Mouse (Mus musculus): ENCODE data around the gene Alg14. TPM values are rescaled to one million over a fixed set of nuclear protein-coding genes. Genes with fewer than 3 reads are reported as not detected.

Gene Alg14
- polyA plus RNA-seq, 1 experiment from 2014 or later, result 43.9 TPM

DNA sequence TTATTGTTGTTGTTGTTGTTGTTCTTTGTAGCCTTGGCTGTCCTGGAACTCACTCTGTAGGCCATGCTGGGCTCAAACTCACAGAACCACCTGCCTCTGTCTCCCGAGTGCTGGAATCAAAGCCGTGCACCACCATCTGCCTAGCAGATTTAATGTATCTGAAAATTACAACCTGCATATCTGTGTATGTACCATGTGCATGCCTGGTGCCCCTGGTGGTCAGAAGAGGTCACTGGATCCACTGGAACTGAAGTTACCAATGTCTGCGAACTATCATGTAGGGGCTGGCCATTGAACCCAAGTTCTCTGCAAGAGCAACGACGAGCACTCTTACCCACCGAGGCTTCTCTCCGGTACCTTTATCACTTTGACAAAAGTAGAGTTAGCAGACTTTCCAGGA is 15.1 kb downstream of the Alg14 start:
- no peak for ATAC-seq (ENCODE audit: insufficient read depth)
- H3K9ac ChIP-seq, result no peak overlapping the region
- no peaks in the 10 kb centered on the region for H3K27me3 ChIP-seq (ENCODE audit: insufficient read depth, low read length)
- H3K4me2 ChIP-seq, result no peak overlapping the region
- no peaks in the 10 kb centered on the region for H3K36me3 ChIP-seq (ENCODE audit: insufficient read depth)
- H3K27ac ChIP-seq (ENCODE audit: low read depth), result no peak overlapping the region
- DNase-seq, result no peak
- H3K4me3 ChIP-seq (ENCODE audit: low read depth, low read length), result no peak overlapping the region
- 92% methylated on average over 7 of the region's 7 CpGs for WGBS
- no peaks in the 10 kb centered on the region for H3K9me3 ChIP-seq (ENCODE audit: low read depth, low read length)
- TF ChIP-seq CTCF (IDR thresholded peaks at IDR 0.05; ENCODE audit: low read depth), result peak; percentile 51
- no peaks in the 10 kb centered on the region for H3K4me1 ChIP-seq (ENCODE audit: insufficient read depth)

DNA sequence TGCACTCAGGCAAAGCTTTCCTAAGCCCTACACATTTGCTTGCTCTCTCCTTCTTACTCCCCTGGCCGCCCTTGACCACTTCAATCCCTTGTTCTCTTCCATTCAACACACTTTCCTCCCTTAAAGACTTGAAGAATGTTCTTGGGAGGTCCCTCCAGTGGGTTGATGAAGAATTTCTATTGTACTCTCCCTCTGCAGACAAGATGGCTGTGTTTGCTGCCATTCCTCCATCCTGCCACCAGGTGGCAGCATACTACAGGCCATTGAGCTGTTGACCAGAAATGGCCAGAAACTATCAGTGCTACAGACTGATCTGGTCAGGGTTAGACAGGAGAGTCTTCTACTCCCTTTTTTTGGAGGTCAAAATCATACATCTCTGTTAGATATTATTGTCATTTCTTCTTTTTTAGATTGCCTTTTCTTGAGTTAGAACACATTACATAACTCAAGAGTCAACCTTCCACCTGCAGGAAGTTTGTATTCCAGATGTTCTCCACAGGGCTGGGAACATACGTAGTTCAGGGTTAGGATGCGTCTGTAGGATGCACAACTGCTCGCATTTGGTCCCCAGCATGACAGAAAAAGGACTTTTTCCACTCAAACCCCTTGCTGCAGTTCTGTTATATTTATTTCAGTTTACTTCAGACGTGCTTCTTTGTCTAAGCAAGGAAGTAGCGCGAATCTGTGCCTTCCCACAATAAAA is 16.1 kb downstream of the Alg14 start:
- Histone ChIP-seq H3K4me1 (ENCODE audit: insufficient read depth) (no peaks in the 10 kb centered on the region), H3K36me3 (ENCODE audit: insufficient read depth) (no peaks in the 10 kb centered on the region), H3K27me3 (ENCODE audit: insufficient read depth, low read length) (no peaks in the 10 kb centered on the region), H3K4me2 (no peak overlapping the region), H3K9ac (no peak overlapping the region), H3K9me3 (ENCODE audit: low read depth, low read length) (no peaks in the 10 kb centered on the region), H3K27ac (ENCODE audit: low read depth) (no peak overlapping the region), H3K4me3 (ENCODE audit: low read depth, low read length) (no peak overlapping the region)
- WGBS, result 71% methylated on average over 7 of the region's 7 CpGs
- ATAC-seq (ENCODE audit: insufficient read depth) (peak; percentile 77), DNase-seq (peak; percentile 94)
- TF ChIP-seq CTCF (IDR thresholded peaks at IDR 0.05; ENCODE audit: low read depth), result peak; percentile 100

DNA sequence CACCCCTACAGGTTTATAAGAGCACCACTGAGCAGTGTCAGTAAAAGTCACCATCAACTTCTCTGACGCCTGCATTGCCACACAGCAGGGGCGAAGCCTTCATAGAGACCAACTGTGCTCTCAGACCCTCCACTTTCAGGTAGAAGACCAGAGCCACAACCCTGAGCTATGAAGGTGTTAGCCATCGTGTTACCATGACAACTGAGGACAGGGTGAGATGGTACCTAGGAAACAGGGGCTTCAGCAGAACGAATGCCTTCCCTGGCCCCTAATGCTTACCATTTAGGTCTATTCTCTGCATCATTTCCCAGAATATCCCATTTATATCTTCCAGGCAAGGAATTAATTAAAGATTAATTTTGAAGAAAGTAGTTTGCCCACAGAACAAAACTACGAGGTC is 17.4 kb downstream of the Alg14 start:
- ATAC-seq (ENCODE audit: insufficient read depth), result no peak
- no peak overlapping the region for H3K4me3 ChIP-seq (ENCODE audit: low read depth, low read length)
- H3K9ac ChIP-seq, result no peak overlapping the region
- no peaks in the 10 kb centered on the region for H3K9me3 ChIP-seq (ENCODE audit: low read depth, low read length)
- no peak for TF ChIP-seq CTCF (IDR thresholded peaks at IDR 0.05; ENCODE audit: low read depth)
- WGBS, result 83% methylated on average over 5 of the region's 5 CpGs
- H3K27ac ChIP-seq (ENCODE audit: low read depth), result no peak overlapping the region
- no peaks in the 10 kb centered on the region for H3K27me3 ChIP-seq (ENCODE audit: insufficient read depth, low read length)
- no peaks in the 10 kb centered on the region for H3K4me1 ChIP-seq (ENCODE audit: insufficient read depth)
- H3K4me2 ChIP-seq, result no peak overlapping the region
- H3K36me3 ChIP-seq (ENCODE audit: insufficient read depth), result no peaks in the 10 kb centered on the region
- no peak for DNase-seq

DNA sequence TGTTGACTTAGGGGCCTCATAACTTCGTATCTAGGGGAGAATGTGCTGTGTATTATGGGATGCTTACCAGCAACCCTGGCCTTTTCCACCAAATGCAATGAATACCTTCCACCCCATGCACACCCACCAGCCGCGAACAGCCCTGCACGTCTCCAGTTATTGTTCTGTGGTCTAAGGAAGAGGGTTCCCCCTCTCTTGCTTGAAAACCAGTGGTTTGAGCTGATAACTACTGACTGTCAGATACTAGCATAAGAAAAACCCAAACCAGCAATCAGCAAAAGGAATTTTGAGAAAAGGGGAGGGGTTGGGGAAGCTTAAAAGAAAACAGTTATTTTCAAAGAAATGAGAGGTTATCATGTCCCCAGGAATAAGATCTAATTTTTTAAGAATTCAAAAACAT is 17.9 kb downstream of the Alg14 start:
- no peaks in the 10 kb centered on the region for H3K36me3 ChIP-seq (ENCODE audit: insufficient read depth)
- H3K9ac ChIP-seq, result no peak overlapping the region
- TF ChIP-seq CTCF (IDR thresholded peaks at IDR 0.05; ENCODE audit: low read depth), result no peak
- no peak for ATAC-seq (ENCODE audit: insufficient read depth)
- no peak overlapping the region for H3K27ac ChIP-seq (ENCODE audit: low read depth)
- no peak overlapping the region for H3K4me2 ChIP-seq
- H3K4me1 ChIP-seq (ENCODE audit: insufficient read depth), result no peaks in the 10 kb centered on the region
- H3K27me3 ChIP-seq (ENCODE audit: insufficient read depth, low read length), result no peaks in the 10 kb centered on the region
- no peak overlapping the region for H3K4me3 ChIP-seq (ENCODE audit: low read depth, low read length)
- no peaks in the 10 kb centered on the region for H3K9me3 ChIP-seq (ENCODE audit: low read depth, low read length)
- WGBS, result 82% methylated on average over 4 of the region's 4 CpGs
- DNase-seq, result no peak

DNA sequence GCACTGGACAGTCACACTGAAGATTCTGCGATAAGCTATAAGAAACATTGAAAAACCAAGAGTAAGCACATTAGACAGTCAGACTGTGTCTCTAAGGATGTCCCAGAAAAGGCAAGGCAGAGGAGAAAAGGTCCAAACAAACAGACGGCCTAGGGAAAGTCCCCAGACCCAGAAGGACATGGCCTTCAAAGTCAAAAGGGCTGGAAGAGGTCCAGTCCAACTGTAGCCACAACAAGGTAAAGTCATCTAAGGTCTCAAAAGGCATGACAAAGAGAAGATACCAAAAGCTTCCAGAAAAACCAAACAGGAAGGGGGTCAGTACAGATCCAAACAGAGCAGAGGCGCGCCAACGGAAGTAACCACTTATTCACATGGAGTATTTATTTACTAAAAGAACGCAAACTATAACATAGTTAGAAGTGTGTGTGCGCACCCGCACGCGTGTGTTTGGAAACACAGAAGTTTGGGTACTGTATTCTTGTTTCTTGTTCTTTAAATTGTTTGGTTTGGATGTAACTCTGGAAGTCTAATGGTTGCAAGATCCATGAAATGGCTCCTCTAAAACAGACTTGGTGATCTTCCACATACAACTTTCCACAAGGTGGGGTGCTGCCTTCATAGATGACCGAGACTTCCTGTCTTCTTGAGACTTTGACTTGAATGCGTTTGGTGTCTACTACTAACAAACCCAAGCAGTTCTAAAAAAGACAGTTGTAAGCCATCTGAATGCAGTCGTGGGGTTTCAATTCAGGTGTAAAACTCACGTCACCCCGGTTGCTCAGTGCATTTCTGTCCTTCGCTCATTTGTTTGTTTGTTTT is 18.5 kb downstream of the Alg14 start:
- 72% methylated on average over 16 of the region's 16 CpGs for WGBS
- peak; percentile 62 for TF ChIP-seq CTCF (IDR thresholded peaks at IDR 0.05; ENCODE audit: low read depth)
- no peak overlapping the region for H3K27ac ChIP-seq (ENCODE audit: low read depth)
- H3K9me3 ChIP-seq (ENCODE audit: low read depth, low read length), result no peaks in the 10 kb centered on the region
- DNase-seq, result peak; percentile 72
- H3K27me3 ChIP-seq (ENCODE audit: insufficient read depth, low read length), result no peaks in the 10 kb centered on the region
- H3K4me2 ChIP-seq, result no peak overlapping the region
- H3K4me1 ChIP-seq (ENCODE audit: insufficient read depth), result no peaks in the 10 kb centered on the region
- H3K9ac ChIP-seq, result no peak overlapping the region
- ATAC-seq (ENCODE audit: insufficient read depth), result no peak
- no peak overlapping the region for H3K4me3 ChIP-seq (ENCODE audit: low read depth, low read length)
- H3K36me3 ChIP-seq (ENCODE audit: insufficient read depth), result no peaks in the 10 kb centered on the region

DNA sequence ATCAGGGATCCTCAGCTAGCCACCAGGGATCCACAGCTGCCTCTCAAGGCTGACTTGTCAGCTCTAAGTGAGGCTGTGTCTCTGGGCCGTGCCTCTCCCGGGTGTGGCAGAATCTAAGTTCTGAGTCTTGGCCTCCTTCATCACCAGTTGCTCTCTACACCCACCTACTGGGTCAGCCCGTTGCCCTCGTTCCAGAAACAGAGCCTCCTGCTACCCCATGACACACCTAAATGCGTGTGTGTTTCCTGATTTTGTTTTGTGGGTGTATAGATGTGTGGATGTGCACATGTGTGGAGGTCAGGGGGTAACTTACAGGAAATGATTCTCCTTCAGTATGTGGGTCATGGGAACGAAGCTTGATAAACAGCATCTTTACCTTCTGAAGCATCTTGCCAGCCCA is 20.9 kb downstream of the Alg14 start:
- H3K9ac ChIP-seq, result no peak overlapping the region
- no peak for TF ChIP-seq CTCF (IDR thresholded peaks at IDR 0.05; ENCODE audit: low read depth)
- H3K4me1 ChIP-seq (ENCODE audit: insufficient read depth), result no peaks in the 10 kb centered on the region
- no peak overlapping the region for H3K27ac ChIP-seq (ENCODE audit: low read depth)
- WGBS, result 76% methylated on average over 6 of the region's 6 CpGs
- no peak overlapping the region for H3K4me2 ChIP-seq
- ATAC-seq (ENCODE audit: insufficient read depth) (no peak), DNase-seq (no peak)
- no peak overlapping the region for H3K4me3 ChIP-seq (ENCODE audit: low read depth, low read length)
- H3K36me3 ChIP-seq (ENCODE audit: insufficient read depth), result no peaks in the 10 kb centered on the region
- H3K9me3 ChIP-seq (ENCODE audit: low read depth, low read length), result peaks cover 4% of the 10 kb centered on the region; the same call in 1 of the 2 replicates
- no peaks in the 10 kb centered on the region for H3K27me3 ChIP-seq (ENCODE audit: insufficient read depth, low read length)

DNA sequence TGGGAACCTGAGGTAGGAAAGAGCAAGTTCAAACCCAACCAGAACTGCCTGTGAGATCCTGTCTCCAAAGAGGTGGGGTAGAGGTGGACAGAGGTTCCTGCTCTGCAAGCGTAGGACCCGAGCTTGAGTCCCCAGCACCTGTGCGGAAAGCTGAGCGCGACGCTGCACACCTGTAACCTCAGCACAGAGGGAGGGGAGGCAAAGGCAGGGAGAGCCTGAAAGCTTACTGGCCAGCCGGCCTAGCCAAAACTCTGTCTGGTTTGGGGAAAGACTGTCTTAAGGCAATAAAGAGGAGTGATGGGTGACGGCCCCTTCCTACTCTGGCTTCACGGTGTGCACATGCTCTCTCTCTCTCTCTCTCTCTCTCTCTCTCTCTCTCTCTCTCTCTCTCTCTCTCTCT is 21.4 kb downstream of the Alg14 start:
- peaks cover 4% of the 10 kb centered on the region; the same call in 1 of the 2 replicates for H3K9me3 ChIP-seq (ENCODE audit: low read depth, low read length)
- H3K36me3 ChIP-seq (ENCODE audit: insufficient read depth), result no peaks in the 10 kb centered on the region
- DNase-seq (no peak), ATAC-seq (ENCODE audit: insufficient read depth) (no peak)
- H3K9ac ChIP-seq, result no peak overlapping the region
- H3K4me2 ChIP-seq, result no peak overlapping the region
- H3K27ac ChIP-seq (ENCODE audit: low read depth), result no peak overlapping the region
- no peaks in the 10 kb centered on the region for H3K4me1 ChIP-seq (ENCODE audit: insufficient read depth)
- 59% methylated on average over 9 of the region's 9 CpGs for WGBS
- H3K27me3 ChIP-seq (ENCODE audit: insufficient read depth, low read length), result no peaks in the 10 kb centered on the region
- TF ChIP-seq CTCF (IDR thresholded peaks at IDR 0.05; ENCODE audit: low read depth), result no peak
- H3K4me3 ChIP-seq (ENCODE audit: low read depth, low read length), result no peak overlapping the region
